Mouse (Mus musculus): ENCODE measurements around the gene Trdn. TPM values are rescaled to one million over a fixed set of nuclear protein-coding genes. Genes with fewer than 3 reads are reported as not detected.

Gene Trdn
- polyA plus RNA-seq, 1 experiment, result 10.8 TPM

DNA sequence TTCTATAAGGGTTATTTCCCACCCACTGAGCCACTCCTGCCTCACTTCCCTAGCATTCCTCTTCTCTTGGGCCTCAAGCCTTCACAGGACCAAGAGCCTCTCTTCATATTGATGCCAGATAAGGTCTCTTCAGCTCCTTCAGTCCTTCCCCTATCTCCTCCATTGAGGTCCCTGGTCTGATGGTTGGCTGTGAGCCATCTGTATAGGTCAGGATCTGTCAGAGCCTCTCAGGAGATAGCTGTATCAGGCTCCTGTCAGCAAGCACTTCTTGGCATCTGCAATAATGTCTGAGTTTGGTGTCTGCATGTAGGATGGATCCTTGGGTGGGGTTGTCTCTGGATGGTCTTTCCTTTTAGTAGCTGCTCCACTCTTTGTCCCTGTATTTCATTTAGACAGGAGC lies 42.7 kb downstream of the Trdn start:
- no peaks in the 10 kb centered on the region for H3K79me2 ChIP-seq (ENCODE audit: control insufficient read depth, insufficient read depth)
- H3K4me2 ChIP-seq (ENCODE audit: low read depth), result no peak overlapping the region
- H3K36me3 ChIP-seq (ENCODE audit: control insufficient read depth, insufficient read depth), result no peaks in the 10 kb centered on the region
- no peaks in the 10 kb centered on the region for H3K27me3 ChIP-seq (ENCODE audit: control insufficient read depth, insufficient read depth, insufficient read length)
- TF ChIP-seq POLR2A (IDR thresholded peaks at IDR 0.05; ENCODE audit: insufficient read length, low read depth), result no peak
- no peak for TF ChIP-seq E2F4 (IDR thresholded peaks at IDR 0.05; ENCODE audit: insufficient read depth)
- TF ChIP-seq POLR2AphosphoS2 (IDR thresholded peaks at IDR 0.05; ENCODE audit: insufficient read length, low read depth), result no peak
- TF ChIP-seq USF1 (IDR thresholded peaks at IDR 0.05; ENCODE audit: low read depth), result no peak
- no peak for TF ChIP-seq TCF3 (IDR thresholded peaks at IDR 0.05; ENCODE audit: insufficient read length, low read depth)
- TF ChIP-seq REST (IDR thresholded peaks at IDR 0.05; ENCODE audit: insufficient read depth, insufficient read length), result no peak
- no peak for TF ChIP-seq TCF12 (IDR thresholded peaks at IDR 0.05; ENCODE audit: insufficient read depth, poor library complexity, severe bottlenecking)
- TF ChIP-seq CEBPB (IDR thresholded peaks at IDR 0.05; ENCODE audit: insufficient read depth, poor library complexity, severe bottlenecking), result no peak
- TF ChIP-seq MYOG (IDR thresholded peaks at IDR 0.05; ENCODE audit: control insufficient read depth in 1 of 3, insufficient read depth in 1 of 3, insufficient read length in 2 of 3, low read depth in 2 of 3), result no peak
- no peak for TF ChIP-seq SRF (IDR thresholded peaks at IDR 0.05; ENCODE audit: control insufficient read depth, insufficient read length, low read depth)
- no peak for TF ChIP-seq MAX (IDR thresholded peaks at IDR 0.05; ENCODE audit: low read depth)
- TF ChIP-seq MYOD1 (IDR thresholded peaks at IDR 0.05; ENCODE audit: control insufficient read depth in 1 of 3, insufficient read length in 2 of 3, low read depth in 2 of 3), result no peak
- H3K4me3 ChIP-seq, result no peak overlapping the region
- H3ac ChIP-seq (ENCODE audit: control insufficient read depth, insufficient read length), result no peak overlapping the region

DNA sequence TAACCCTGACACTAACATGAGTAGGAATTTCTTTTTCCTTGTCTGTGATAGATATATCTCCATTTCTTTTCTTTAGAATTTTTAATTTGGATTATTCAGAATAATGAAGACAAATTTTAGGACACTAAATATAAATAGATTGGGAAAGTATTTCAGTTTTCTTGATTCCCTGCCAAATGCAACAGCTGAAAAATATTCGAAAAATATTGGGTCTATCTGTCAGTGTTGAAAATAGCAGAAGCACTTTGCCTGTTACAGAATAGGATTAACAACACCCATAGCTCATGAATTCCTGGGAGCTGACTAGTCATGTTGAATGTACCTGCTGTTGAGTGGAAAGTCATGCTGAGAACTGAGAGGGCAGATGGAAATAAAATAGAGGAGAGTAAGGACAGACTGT lies 64.6 kb downstream of the Trdn start:
- no peak for TF ChIP-seq TCF12 (IDR thresholded peaks at IDR 0.05; ENCODE audit: insufficient read depth, poor library complexity, severe bottlenecking)
- TF ChIP-seq POLR2AphosphoS2 (IDR thresholded peaks at IDR 0.05; ENCODE audit: insufficient read length, low read depth), result no peak
- no peak for TF ChIP-seq POLR2A (IDR thresholded peaks at IDR 0.05; ENCODE audit: insufficient read length, low read depth)
- no peak for TF ChIP-seq CEBPB (IDR thresholded peaks at IDR 0.05; ENCODE audit: insufficient read depth, poor library complexity, severe bottlenecking)
- TF ChIP-seq E2F4 (IDR thresholded peaks at IDR 0.05; ENCODE audit: insufficient read depth), result no peak
- no peak for TF ChIP-seq MAX (IDR thresholded peaks at IDR 0.05; ENCODE audit: low read depth)
- no peak for TF ChIP-seq MYOD1 (IDR thresholded peaks at IDR 0.05; ENCODE audit: control insufficient read depth in 1 of 3, insufficient read length in 2 of 3, low read depth in 2 of 3)
- TF ChIP-seq TCF3 (IDR thresholded peaks at IDR 0.05; ENCODE audit: insufficient read length, low read depth), result no peak
- TF ChIP-seq REST (IDR thresholded peaks at IDR 0.05; ENCODE audit: insufficient read depth, insufficient read length), result no peak
- no peak for TF ChIP-seq MYOG (IDR thresholded peaks at IDR 0.05; ENCODE audit: control insufficient read depth in 1 of 3, insufficient read depth in 1 of 3, insufficient read length in 2 of 3, low read depth in 2 of 3)
- no peak for TF ChIP-seq SRF (IDR thresholded peaks at IDR 0.05; ENCODE audit: control insufficient read depth, insufficient read length, low read depth)
- TF ChIP-seq USF1 (IDR thresholded peaks at IDR 0.05; ENCODE audit: low read depth), result no peak
- H3K36me3 ChIP-seq (ENCODE audit: control insufficient read depth, insufficient read depth), result no peaks in the 10 kb centered on the region
- no peaks in the 10 kb centered on the region for H3K79me2 ChIP-seq (ENCODE audit: control insufficient read depth, insufficient read depth)
- no peak overlapping the region for H3ac ChIP-seq (ENCODE audit: control insufficient read depth, insufficient read length)
- no peak overlapping the region for H3K4me2 ChIP-seq (ENCODE audit: low read depth)
- no peaks in the 10 kb centered on the region for H3K27me3 ChIP-seq (ENCODE audit: control insufficient read depth, insufficient read depth, insufficient read length)
- H3K4me3 ChIP-seq, result no peak overlapping the region

GRCm38 (mm10) chr10:33179731-33180631 lies 99.6 kb downstream of the Trdn start:
- H3K27me3 ChIP-seq (ENCODE audit: control insufficient read depth, insufficient read depth, insufficient read length), result no peaks in the 10 kb centered on the region
- no peak overlapping the region for H3ac ChIP-seq (ENCODE audit: control insufficient read depth, insufficient read length)
- H3K79me2 ChIP-seq (ENCODE audit: control insufficient read depth, insufficient read depth), result no peaks in the 10 kb centered on the region
- no peaks in the 10 kb centered on the region for H3K36me3 ChIP-seq (ENCODE audit: control insufficient read depth, insufficient read depth)
- peak; percentile 39 to 67 (median 63) for TF ChIP-seq MYOD1 (IDR thresholded peaks at IDR 0.05; ENCODE audit: control insufficient read depth in 1 of 3, insufficient read length in 2 of 3, low read depth in 2 of 3)
- peak in 2 of 3 experiments; percentile 71 to 83 for TF ChIP-seq MYOG (IDR thresholded peaks at IDR 0.05; ENCODE audit: control insufficient read depth in 1 of 3, insufficient read depth in 1 of 3, insufficient read length in 2 of 3, low read depth in 2 of 3)
- no peak for TF ChIP-seq REST (IDR thresholded peaks at IDR 0.05; ENCODE audit: insufficient read depth, insufficient read length)
- TF ChIP-seq TCF3 (IDR thresholded peaks at IDR 0.05; ENCODE audit: insufficient read length, low read depth), result no peak
- no peak for TF ChIP-seq POLR2AphosphoS2 (IDR thresholded peaks at IDR 0.05; ENCODE audit: insufficient read length, low read depth)
- no peak for TF ChIP-seq POLR2A (IDR thresholded peaks at IDR 0.05; ENCODE audit: insufficient read length, low read depth)
- TF ChIP-seq TCF12 (IDR thresholded peaks at IDR 0.05; ENCODE audit: insufficient read depth, poor library complexity, severe bottlenecking), result peak; percentile 54
- TF ChIP-seq USF1 (IDR thresholded peaks at IDR 0.05; ENCODE audit: low read depth), result no peak
- TF ChIP-seq CEBPB (IDR thresholded peaks at IDR 0.05; ENCODE audit: insufficient read depth, poor library complexity, severe bottlenecking), result peak; percentile 63
- no peak for TF ChIP-seq MAX (IDR thresholded peaks at IDR 0.05; ENCODE audit: low read depth)
- no peak overlapping the region for H3K4me3 ChIP-seq
- H3K4me2 ChIP-seq (ENCODE audit: low read depth), result peak overlapping the region; percentile 28

DNA sequence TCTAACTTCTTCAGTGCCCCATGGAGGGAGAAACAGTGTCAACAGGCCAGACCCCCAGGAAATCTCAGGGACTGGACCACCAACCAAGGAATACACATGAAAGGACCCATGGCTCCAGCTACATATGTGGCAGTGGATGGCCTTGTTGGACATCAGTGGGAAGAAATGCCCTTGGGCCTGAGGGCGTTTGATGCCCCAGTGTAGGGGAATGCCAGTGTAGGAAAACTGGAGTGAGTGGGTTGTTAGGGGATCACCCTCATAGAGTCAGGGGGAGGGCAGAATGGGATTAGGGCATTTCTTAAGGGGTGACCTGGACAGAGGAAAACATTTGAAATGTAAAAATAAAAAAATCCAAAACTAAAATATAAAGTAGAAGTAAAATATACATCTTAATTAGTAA lies 108.7 kb downstream of the Trdn start:
- Histone ChIP-seq H3K27me3 (ENCODE audit: control insufficient read depth, insufficient read depth, insufficient read length) (no peaks in the 10 kb centered on the region), H3K79me2 (ENCODE audit: control insufficient read depth, insufficient read depth) (no peaks in the 10 kb centered on the region), H3K36me3 (ENCODE audit: control insufficient read depth, insufficient read depth) (no peaks in the 10 kb centered on the region), H3K4me2 (ENCODE audit: low read depth) (no peak overlapping the region), H3ac (ENCODE audit: control insufficient read depth, insufficient read length) (no peak overlapping the region), H3K4me3 (no peak overlapping the region)
- no peak for TF ChIP-seq SRF (IDR thresholded peaks at IDR 0.05; ENCODE audit: control insufficient read depth, insufficient read length, low read depth)
- no peak for TF ChIP-seq MAX (IDR thresholded peaks at IDR 0.05; ENCODE audit: low read depth)
- TF ChIP-seq POLR2A (IDR thresholded peaks at IDR 0.05; ENCODE audit: insufficient read length, low read depth), result no peak
- TF ChIP-seq MYOG (IDR thresholded peaks at IDR 0.05; ENCODE audit: control insufficient read depth in 1 of 3, insufficient read depth in 1 of 3, insufficient read length in 2 of 3, low read depth in 2 of 3), result no peak
- TF ChIP-seq CEBPB (IDR thresholded peaks at IDR 0.05; ENCODE audit: insufficient read depth, poor library complexity, severe bottlenecking), result no peak
- no peak for TF ChIP-seq MYOD1 (IDR thresholded peaks at IDR 0.05; ENCODE audit: control insufficient read depth in 1 of 3, insufficient read length in 2 of 3, low read depth in 2 of 3)
- TF ChIP-seq USF1 (IDR thresholded peaks at IDR 0.05; ENCODE audit: low read depth), result no peak
- no peak for TF ChIP-seq POLR2AphosphoS2 (IDR thresholded peaks at IDR 0.05; ENCODE audit: insufficient read length, low read depth)
- TF ChIP-seq REST (IDR thresholded peaks at IDR 0.05; ENCODE audit: insufficient read depth, insufficient read length), result no peak
- no peak for TF ChIP-seq E2F4 (IDR thresholded peaks at IDR 0.05; ENCODE audit: insufficient read depth)
- TF ChIP-seq TCF12 (IDR thresholded peaks at IDR 0.05; ENCODE audit: insufficient read depth, poor library complexity, severe bottlenecking), result no peak
- no peak for TF ChIP-seq TCF3 (IDR thresholded peaks at IDR 0.05; ENCODE audit: insufficient read length, low read depth)
